Mouse (Mus musculus) hindbrain, embryonic 12.5 days (tissue): Measurements from ENCODE around the gene Ccdc82. TPM values are rescaled to one million over a fixed set of nuclear protein-coding genes. Genes with fewer than 3 reads are reported as not detected.

Experiments
- ATAC-seq: fragments of 200-750 bp; cut with Nextera tagmentation; 2 replicates; pipeline ENCODE4 v1.8.0; 2017; ENCODE audit warnings: moderate TSS enrichment; ENCODE audit not compliant: low FRiP score
- H3K27ac ChIP-seq: fragments of 300-500 bp; sonication (generic); 2 replicates; pipeline ENCODE4 v1.5.1; 2016; ENCODE audit warnings: mild to moderate bottlenecking
- H3K27me3 ChIP-seq: fragments of 300-500 bp; sonication (generic); 2 replicates; pipeline ENCODE4 v1.6.1; 2016; ENCODE audit warnings: mild to moderate bottlenecking
- H3K36me3 ChIP-seq: fragments of 300-500 bp; sonication (generic); 2 replicates; pipeline ENCODE4 v1.6.1; 2016; ENCODE audit warnings: mild to moderate bottlenecking
- H3K4me1 ChIP-seq: fragments of 300-500 bp; sonication (generic); 2 replicates; pipeline ENCODE4 v1.6.1; 2016
- H3K4me2 ChIP-seq: fragments of 300-500 bp; sonication (generic); replicated peaks from 2 replicates; pipeline ENCODE4 v1.6.1; 2016; ENCODE audit warnings: mild to moderate bottlenecking
- H3K4me3 ChIP-seq: fragments of 300-500 bp; sonication (generic); 2 replicates; pipeline ENCODE4 v1.5.1; 2016; ENCODE audit warnings: mild to moderate bottlenecking
- H3K9ac ChIP-seq: fragments of 300-500 bp; sonication (generic); 2 replicates; pipeline ENCODE4 v1.6.1; 2016; ENCODE audit warnings: mild to moderate bottlenecking, moderate library complexity
- H3K9me3 ChIP-seq: fragments of 300-500 bp; sonication (generic); replicated peaks from 2 replicates; pipeline ENCODE4 v1.6.1; 2016; ENCODE audit warnings: mild to moderate bottlenecking
- WGBS: fragments of 180-500 bp; shearing (Covaris S2); methylation state at CpG from one replicate; pipeline ENCODE4 v1.1.7; 2016; 5-methylcytosine and 5-hydroxymethylcytosine counted together
- polyA plus RNA-seq: library from polyadenylated mRNA; unstranded; fragments of >200 nt; fragmentation: Nextera tagmentation; extraction: Ambion mirVana; gene quantifications from 2 replicates; pipeline ENCODE4 v1.2.1, GENCODE M21; 2016

The Ccdc82 gene
- polyA plus RNA-seq, 1 experiment from 2014 or later: 13.6 TPM

- no peak overlapping the region for H3K4me3 ChIP-seq
- no peaks in the 10 kb centered on the region for H3K36me3 ChIP-seq
- ATAC-seq: no peak
- H3K4me1 ChIP-seq: no peaks in the 10 kb centered on the region
- H3K27me3 ChIP-seq: no peaks in the 10 kb centered on the region
- no peaks in the 10 kb centered on the region for H3K9me3 ChIP-seq
- H3K27ac ChIP-seq: no peak overlapping the region
- no peak overlapping the region for H3K4me2 ChIP-seq
- no peak overlapping the region for H3K9ac ChIP-seq
- WGBS: 88% methylated on average over 1 of the region's 1 CpGs
Measured at GRCm38 (mm10) chr9:13256726-13257125, 10.0 kb downstream of the Ccdc82 start.

GRCm38 (mm10) chr9:13258173-13258572, 11.4 kb downstream of the Ccdc82 start:
- Histone ChIP-seq H3K36me3 (no peaks in the 10 kb centered on the region), H3K4me2 (no peak overlapping the region), H3K9me3 (no peaks in the 10 kb centered on the region), H3K9ac (no peak overlapping the region), H3K27me3 (no peaks in the 10 kb centered on the region), H3K4me1 (no peaks in the 10 kb centered on the region), H3K27ac (no peak overlapping the region), H3K4me3 (no peak overlapping the region)
- no peak for ATAC-seq
- 89% methylated on average over 2 of the region's 2 CpGs for WGBS

GRCm38 (mm10) chr9:13260980-13261379, 14.2 kb downstream of the Ccdc82 start:
- no peak overlapping the region for H3K27ac ChIP-seq
- no peaks in the 10 kb centered on the region for H3K27me3 ChIP-seq
- no peak overlapping the region for H3K9ac ChIP-seq
- WGBS: 85% methylated on average over 3 of the region's 3 CpGs
- no peak overlapping the region for H3K4me2 ChIP-seq
- no peaks in the 10 kb centered on the region for H3K9me3 ChIP-seq
- no peaks in the 10 kb centered on the region for H3K4me1 ChIP-seq
- ATAC-seq: no peak
- H3K4me3 ChIP-seq: no peak overlapping the region
- no peaks in the 10 kb centered on the region for H3K36me3 ChIP-seq

DNA sequence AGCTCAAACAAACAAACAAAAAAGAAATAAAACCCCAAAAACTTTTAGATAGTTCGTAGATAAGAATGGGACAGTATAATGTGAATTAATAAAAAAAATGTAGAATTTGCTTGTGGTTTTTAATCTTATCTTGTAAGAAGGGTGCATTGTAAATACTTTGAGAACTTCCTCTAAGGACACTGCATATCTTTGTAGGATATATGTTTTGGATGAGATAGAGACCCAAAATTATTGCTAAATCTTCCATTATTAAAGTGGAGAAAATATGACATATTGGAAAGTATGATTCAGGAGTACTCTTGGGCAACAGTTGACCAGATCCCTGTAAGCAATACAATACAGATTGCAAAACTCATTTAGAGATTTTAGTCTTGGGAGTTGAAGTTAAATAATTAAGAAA, 26.5 kb downstream of the Ccdc82 start:
- Histone ChIP-seq H3K4me1 (no peaks in the 10 kb centered on the region), H3K4me2 (no peak overlapping the region), H3K9ac (no peak overlapping the region), H3K4me3 (no peak overlapping the region), H3K27ac (no peak overlapping the region), H3K36me3 (no peaks in the 10 kb centered on the region), H3K9me3 (no peaks in the 10 kb centered on the region), H3K27me3 (no peaks in the 10 kb centered on the region)
- ATAC-seq: no peak
- 83% methylated on average over 1 of the region's 1 CpGs for WGBS

GRCm38 (mm10) chr9:13287482-13287881, 40.7 kb downstream of the Ccdc82 start:
- Histone ChIP-seq H3K9me3 (no peaks in the 10 kb centered on the region), H3K36me3 (no peaks in the 10 kb centered on the region), H3K9ac (no peak overlapping the region), H3K4me1 (no peaks in the 10 kb centered on the region), H3K4me3 (no peak overlapping the region), H3K27me3 (no peaks in the 10 kb centered on the region), H3K27ac (no peak overlapping the region), H3K4me2 (no peak overlapping the region)
- ATAC-seq: no peak
- 64% methylated on average over 2 of the region's 2 CpGs for WGBS

- peak overlapping the region; percentile 79 for H3K9ac ChIP-seq
- peak overlapping the region; percentile 87 for H3K27ac ChIP-seq
- H3K4me3 ChIP-seq: peak overlapping the region; percentile 57
- peaks cover 39% of the 10 kb centered on the region for H3K4me1 ChIP-seq
- H3K9me3 ChIP-seq: no peaks in the 10 kb centered on the region
- H3K36me3 ChIP-seq: no peaks in the 10 kb centered on the region
- H3K27me3 ChIP-seq: no peaks in the 10 kb centered on the region
- under 1% methylated on average over 28 of the region's 28 CpGs for WGBS
- H3K4me2 ChIP-seq: peak overlapping the region; percentile 98
- peak; percentile 93 for ATAC-seq
Measured at GRCm38 (mm10) chr9:13296274-13297121, 49.7 kb downstream of the Ccdc82 start.

DNA sequence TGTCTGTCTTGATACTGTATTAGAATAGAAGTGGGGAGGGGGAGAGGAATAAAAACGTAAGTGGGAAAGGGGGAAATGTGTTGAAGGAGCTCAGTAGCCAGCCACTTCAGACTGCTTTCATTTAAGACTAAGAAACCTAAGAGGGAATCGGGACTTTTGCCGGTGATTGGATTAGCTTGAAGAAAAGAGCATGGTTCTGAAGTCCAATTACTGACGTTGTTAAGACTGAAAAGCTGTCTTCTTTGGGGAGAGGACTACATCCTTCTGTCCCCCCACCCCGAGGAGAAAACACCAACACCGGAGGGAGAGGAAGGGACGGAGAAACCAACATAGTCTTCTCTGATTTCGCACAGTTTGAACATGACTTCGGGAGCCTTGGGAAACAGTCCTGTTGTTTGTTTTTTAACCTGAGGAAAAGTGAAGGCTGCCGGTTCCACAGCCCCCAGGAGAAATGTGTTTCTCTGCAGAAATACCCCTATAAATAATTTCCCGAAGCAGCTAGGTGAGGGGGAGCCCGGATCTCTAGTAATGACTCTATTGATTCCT, 50.4 kb downstream of the Ccdc82 start:
- Histone ChIP-seq H3K4me1 (peaks cover 46% of the 10 kb centered on the region), H3K9ac (peak overlapping the region; percentile 79), H3K27me3 (no peaks in the 10 kb centered on the region), H3K27ac (peak overlapping the region; percentile 81), H3K4me2 (peak overlapping the region; percentile 98), H3K4me3 (peak overlapping the region; percentile 57), H3K36me3 (no peaks in the 10 kb centered on the region), H3K9me3 (no peaks in the 10 kb centered on the region)
- 0 out of 2 replicates have a peak, but pooled peaks have one; percentile 4 for ATAC-seq
- WGBS: 0% methylated on average over 12 of the region's 12 CpGs

DNA sequence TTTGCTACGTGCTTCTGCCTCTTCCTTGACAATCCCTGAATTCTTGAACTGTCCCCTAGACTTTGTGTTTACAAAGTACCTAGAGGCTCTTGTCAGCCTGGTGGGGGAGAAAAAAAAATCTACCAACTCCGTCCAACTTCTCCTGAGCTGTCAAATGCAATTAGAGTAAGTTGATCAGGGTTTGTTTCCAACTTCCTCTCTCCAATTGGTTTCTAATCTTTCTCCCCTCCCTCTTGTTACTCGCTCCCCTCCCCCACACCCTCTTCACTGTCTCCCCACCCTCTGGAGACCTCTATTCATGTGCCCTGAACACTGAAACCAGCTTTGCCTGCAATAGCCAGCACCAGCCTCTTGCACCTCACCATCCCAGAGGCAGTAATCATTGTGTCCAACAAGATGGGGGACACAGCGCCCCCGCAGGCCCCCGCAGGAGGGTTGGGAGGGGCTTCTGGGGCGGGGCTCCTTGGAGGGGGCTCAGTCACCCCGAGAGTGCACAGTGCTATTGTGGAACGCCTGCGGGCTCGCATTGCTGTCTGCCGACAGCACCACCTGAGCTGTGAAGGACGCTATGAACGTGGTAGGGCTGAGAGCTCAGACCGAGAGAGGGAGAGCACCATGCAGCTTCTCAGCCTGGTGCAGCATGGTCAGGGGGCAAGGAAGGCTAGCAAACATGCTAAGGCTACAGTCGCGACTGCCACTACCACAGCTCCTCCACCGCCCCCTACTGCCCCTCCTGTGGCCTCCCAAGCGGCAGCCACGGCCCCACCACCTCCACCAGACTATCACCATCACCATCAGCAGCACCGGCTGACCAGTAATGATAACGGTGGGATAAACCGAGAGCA, 51.1 kb downstream of the Ccdc82 start, which contains the start of gene Maml2:
Maml2 (plus strand) TSS at position 290 of the 845 bp plus-strand sequence.
- Histone ChIP-seq H3K9me3 (no peaks in the 10 kb centered on the region), H3K4me3 (peak within 1 kb of the TSS; percentile 57), H3K4me2 (peak within 1 kb of the TSS; percentile 98), H3K27me3 (no peaks in the 10 kb centered on the region), H3K36me3 (no peaks in the 10 kb centered on the region), H3K27ac (peak within 1 kb of the TSS; percentile 87), H3K4me1 (peaks cover 52% of the 10 kb centered on the region), H3K9ac (peak within 1 kb of the TSS; percentile 79)
- under 1% methylated on average over 23 of the region's 23 CpGs for WGBS
- peak; percentile 79 for ATAC-seq

DNA sequence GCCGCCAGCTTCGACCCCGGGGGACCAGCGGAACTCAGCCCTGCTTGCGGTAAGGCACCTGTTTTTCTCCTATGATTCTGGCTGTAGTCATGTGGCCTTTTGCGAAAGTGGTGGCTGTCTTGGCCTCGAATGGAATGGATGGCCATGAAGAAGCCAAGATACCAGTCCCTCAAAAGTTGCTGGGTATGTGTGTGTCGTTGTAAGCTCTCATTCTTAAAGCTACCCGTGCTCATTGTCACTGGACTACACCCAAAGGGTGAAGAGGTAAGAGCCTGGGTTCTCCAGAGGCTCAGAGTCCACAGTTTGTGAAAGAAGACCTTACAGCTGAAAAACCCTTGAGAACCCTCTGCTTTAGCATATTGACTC, 51.7 kb downstream of the Ccdc82 start:
- Histone ChIP-seq H3K27ac (no peak overlapping the region; the same call in 1 of the 2 replicates), H3K4me3 (peak overlapping the region; percentile 57), H3K9me3 (no peaks in the 10 kb centered on the region), H3K36me3 (no peaks in the 10 kb centered on the region), H3K9ac (peak overlapping the region; percentile 79), H3K4me1 (peaks cover 58% of the 10 kb centered on the region), H3K4me2 (peak overlapping the region; percentile 98), H3K27me3 (no peaks in the 10 kb centered on the region)
- 23% methylated on average over 9 of the region's 9 CpGs for WGBS
- ATAC-seq: no peak

DNA sequence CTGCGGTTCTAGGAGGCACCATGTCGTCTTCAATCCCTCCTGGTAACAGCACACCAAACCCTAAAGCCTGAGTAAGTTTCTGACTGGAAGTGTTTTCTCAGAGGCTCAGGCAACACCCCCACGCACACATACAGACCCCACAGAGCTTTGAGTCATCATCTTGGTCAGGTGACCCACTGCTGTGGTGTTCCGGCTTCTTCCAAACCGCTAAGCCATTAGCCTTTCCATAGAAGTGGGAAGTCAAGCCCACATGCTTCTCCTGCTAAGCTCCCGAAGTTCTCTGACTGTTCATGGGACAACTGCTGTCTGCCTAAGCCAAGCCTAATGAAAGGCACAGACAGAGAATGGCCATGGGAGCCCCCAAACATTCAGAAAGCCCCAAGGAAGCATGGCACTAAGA, 52.4 kb downstream of the Ccdc82 start:
- no peak for ATAC-seq
- 79% methylated on average over 6 of the region's 6 CpGs for WGBS
- H3K9ac ChIP-seq: peak overlapping the region; percentile 79; the same call in 1 of the 2 replicates
- H3K27ac ChIP-seq: no peak overlapping the region
- H3K27me3 ChIP-seq: no peaks in the 10 kb centered on the region; the same call in 1 of the 2 replicates
- no peaks in the 10 kb centered on the region for H3K9me3 ChIP-seq
- peak overlapping the region; percentile 98 for H3K4me2 ChIP-seq
- H3K36me3 ChIP-seq: no peaks in the 10 kb centered on the region
- H3K4me3 ChIP-seq: peak overlapping the region; percentile 57
- peaks cover 65% of the 10 kb centered on the region for H3K4me1 ChIP-seq

GRCm38 (mm10) chr9:13300041-13300441, 53.3 kb downstream of the Ccdc82 start:
- H3K27me3 ChIP-seq: no peaks in the 10 kb centered on the region; the same call in 1 of the 2 replicates
- ATAC-seq: no peak
- 44% methylated on average over 3 of the region's 3 CpGs for WGBS
- H3K4me2 ChIP-seq: peak overlapping the region; percentile 98
- H3K36me3 ChIP-seq: no peaks in the 10 kb centered on the region
- H3K4me1 ChIP-seq: peaks cover 70% of the 10 kb centered on the region
- H3K27ac ChIP-seq: peak overlapping the region; percentile 48; the same call in 1 of the 2 replicates
- no peaks in the 10 kb centered on the region for H3K9me3 ChIP-seq
- peak overlapping the region; percentile 43 for H3K9ac ChIP-seq
- H3K4me3 ChIP-seq: peak overlapping the region; percentile 57
